In the genomic region with DNA sequence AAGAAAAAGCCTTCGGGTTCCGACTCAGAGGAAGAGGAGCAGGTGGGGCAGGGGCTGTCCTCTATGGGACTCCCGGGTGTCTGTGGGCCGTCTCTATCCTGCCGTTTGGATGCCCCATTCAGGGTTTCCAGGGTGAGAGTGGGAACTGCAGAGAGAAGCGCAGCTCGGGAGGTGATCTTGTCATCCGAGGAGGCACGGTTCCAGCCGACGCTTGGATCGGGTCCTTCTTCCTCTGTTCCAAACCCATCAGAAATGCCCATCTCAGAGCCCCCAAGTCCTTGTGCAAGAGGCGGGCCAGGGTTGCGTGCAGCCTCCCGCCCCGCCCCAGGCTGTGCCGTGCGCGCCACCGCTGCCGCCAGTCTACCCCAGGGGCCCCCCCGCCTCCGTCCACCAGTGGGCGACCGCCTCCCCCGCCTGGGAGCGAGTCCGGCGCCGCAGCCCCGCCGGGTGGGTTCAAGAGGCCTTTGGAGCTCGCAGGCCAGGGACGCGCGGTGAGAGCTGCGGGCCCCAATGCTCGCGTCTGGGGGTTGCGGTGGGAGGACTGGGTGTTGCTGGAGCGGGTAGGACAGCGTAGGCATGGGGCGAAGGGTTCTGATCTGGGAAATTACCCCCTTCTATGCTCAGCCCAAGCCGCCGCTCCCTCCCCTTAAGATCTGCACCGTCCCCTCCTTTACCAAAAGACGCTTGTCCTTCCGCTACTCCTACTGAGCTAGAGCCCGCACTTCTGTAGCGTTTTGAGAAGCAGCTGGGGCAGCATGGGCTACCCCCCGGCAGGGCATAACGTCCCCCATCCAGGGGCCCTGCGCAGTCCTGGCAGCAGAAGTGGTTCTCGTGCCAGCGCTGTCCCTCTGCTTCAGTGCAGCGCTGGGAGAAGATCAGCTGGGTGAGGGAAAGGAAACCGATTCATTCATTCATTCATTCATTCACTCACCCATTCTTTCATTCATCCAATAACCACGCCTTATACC, we compare ENCODE assay signal across 8 mouse cellular contexts. TPM values are rescaled to one million over a fixed set of nuclear protein-coding genes. Genes with fewer than 3 reads are reported as not detected.
A peak's percentile ranks its signal among the peaks of the same experiment; 100 is the strongest.
DNase-seq lines count a peak whose midpoint lies in the region; ATAC-seq and TF ChIP-seq lines count a peak whose summit lies in the region.

A gene (plus strand): TSS at position 423 of the 968 bp plus-strand sequence.

- H3K4me1 ChIP-seq in intestine, embryonic 15.5 days (replicated peaks), result peaks cover 18% of the 10 kb centered on the region
- peaks cover 12% of the 10 kb centered on the region for H3K4me1 ChIP-seq in limb, embryonic 11.5 days (ENCODE audit: control insufficient read depth, insufficient read depth, low read length)
- H3K4me1 ChIP-seq in midbrain, embryonic 11.5 days (ENCODE audit: control insufficient read depth, insufficient read depth, low read length), result peaks cover 18% of the 10 kb centered on the region
- peaks cover 6% of the 10 kb centered on the region for H3K4me1 ChIP-seq in small intestine, adult 2 months (ENCODE audit: control insufficient read depth, insufficient read depth, insufficient read length, low read length)

- peak within 1 kb of the TSS; percentile 88 for H3K4me2 ChIP-seq in intestine, embryonic 15.5 days (replicated peaks)
- H3K4me2 ChIP-seq in limb, embryonic 11.5 days (ENCODE audit: low read depth, severe bottlenecking), result peak within 1 kb of the TSS; percentile 95
- peak within 1 kb of the TSS; percentile 89 for H3K4me2 ChIP-seq in midbrain, embryonic 11.5 days

- 1% methylated on average over 58 of the region's 58 CpGs for WGBS in intestine, embryonic 15.5 days
- WGBS in limb, embryonic 11.5 days, result 2% methylated on average over 56 of the region's 58 CpGs
- 2% methylated on average over 55 of the region's 58 CpGs for WGBS in midbrain, embryonic 11.5 days
- WGBS in small intestine, adult 2 months, result 3% methylated on average over 58 of the region's 58 CpGs

- H3K4me3 ChIP-seq in intestine, embryonic 15.5 days (replicated peaks), result peak within 1 kb of the TSS; percentile 71
- H3K4me3 ChIP-seq in limb, embryonic 11.5 days (ENCODE audit: low read depth, low read length), result peak within 1 kb of the TSS; percentile 74
- peak within 1 kb of the TSS; percentile 60 for H3K4me3 ChIP-seq in midbrain, embryonic 11.5 days (ENCODE audit: low read depth, low read length)
- peak within 1 kb of the TSS; percentile 82 for H3K4me3 ChIP-seq in small intestine, adult 2 months (ENCODE audit: low read depth, low read length)

- no peaks in the 10 kb centered on the region; the same call in 1 of the 2 replicates for H3K27me3 ChIP-seq in intestine, embryonic 15.5 days (replicated peaks)
- no peaks in the 10 kb centered on the region for H3K27me3 ChIP-seq in limb, embryonic 11.5 days (ENCODE audit: control insufficient read depth, insufficient read depth, low read length)
- no peaks in the 10 kb centered on the region for H3K27me3 ChIP-seq in midbrain, embryonic 11.5 days (ENCODE audit: control insufficient read depth, insufficient read depth, low read length)
- no peaks in the 10 kb centered on the region for H3K27me3 ChIP-seq in small intestine, adult 2 months (ENCODE audit: control insufficient read depth, insufficient read depth, low read length)

- TF ChIP-seq POLR2A in small intestine, adult 2 months (IDR thresholded peaks at IDR 0.05; ENCODE audit: low read depth, low read length), result no peak

- H3K9me3 ChIP-seq in intestine, embryonic 15.5 days, result no peaks in the 10 kb centered on the region
- no peaks in the 10 kb centered on the region for H3K9me3 ChIP-seq in limb, embryonic 11.5 days (ENCODE audit: control insufficient read depth, low read length)
- H3K9me3 ChIP-seq in midbrain, embryonic 11.5 days (ENCODE audit: control insufficient read depth, low read length), result no peaks in the 10 kb centered on the region

- no peak for TF ChIP-seq CTCF in small intestine, adult 2 months (IDR thresholded peaks at IDR 0.05; ENCODE audit: extremely low read depth, insufficient read length, insufficient replicate concordance, low read depth, low read length)

- peak within 1 kb of the TSS; percentile 82 for H3K27ac ChIP-seq in intestine, embryonic 15.5 days
- 0 out of 2 replicates have a peak within 1 kb of the TSS, but pooled peaks have one; percentile 0 for H3K27ac ChIP-seq in limb, embryonic 11.5 days (replicated peaks; ENCODE audit: low read depth, low read length)
- peak within 1 kb of the TSS; percentile 52 for H3K27ac ChIP-seq in midbrain, embryonic 11.5 days (ENCODE audit: low read depth, low read length)
- no peak within 1 kb of the TSS for H3K27ac ChIP-seq in small intestine, adult 2 months (ENCODE audit: insufficient read depth, low read depth, low read length)

- DNase-seq in left cerebral cortex, adult 18-20 months (ENCODE audit: low spot score in 2 of 2), result peak; percentile 73 to 84
- no peak for DNase-seq in left cerebral cortex, adult 11 months (ENCODE audit: low spot score)
- DNase-seq in embryo, embryonic 11 days, result peak; percentile 87
- DNase-seq in gastrocnemius, postnatal 4 days (ENCODE audit: low spot score in 2 of 2), result peak; percentile 74 to 79
- DNase-seq in limb, embryonic 11.5 days (ENCODE audit: low spot score), result peak; percentile 80
- DNase-seq in midbrain, embryonic 11.5 days (ENCODE audit: low spot score, missing footprints), result peak; percentile 95

- peaks cover 17% of the 10 kb centered on the region for H3K36me3 ChIP-seq in intestine, embryonic 15.5 days
- 0 out of 2 replicates have a peak, but pooled peaks cover 4% of the 10 kb centered on the region for H3K36me3 ChIP-seq in limb, embryonic 11.5 days (ENCODE audit: control insufficient read depth, insufficient read depth, low read length)
- H3K36me3 ChIP-seq in midbrain, embryonic 11.5 days (ENCODE audit: control insufficient read depth, insufficient read depth, low read length), result peaks cover 2% of the 10 kb centered on the region; the same call in 1 of the 2 replicates
- H3K36me3 ChIP-seq in small intestine, adult 2 months (ENCODE audit: control insufficient read depth, insufficient read depth, low read length), result peaks cover 1% of the 10 kb centered on the region; the same call in 1 of the 2 replicates

- H3K9ac ChIP-seq in intestine, embryonic 15.5 days, result peak within 1 kb of the TSS; percentile 80
- peak within 1 kb of the TSS; percentile 81 for H3K9ac ChIP-seq in limb, embryonic 11.5 days (ENCODE audit: low read length)
- H3K9ac ChIP-seq in midbrain, embryonic 11.5 days (ENCODE audit: low read length), result peak within 1 kb of the TSS; percentile 75

- peak; percentile 72 for ATAC-seq in intestine, embryonic 15.5 days
- ATAC-seq in limb, embryonic 11.5 days (ENCODE audit: insufficient number of reproducible peaks, low FRiP score, low TSS enrichment, low read depth), result peak; percentile 28; the same call in 1 of the 2 replicates
- ATAC-seq in midbrain, embryonic 11.5 days (ENCODE audit: low FRiP score), result peak; percentile 69

RNA-seq across cellular contexts. Expression of the gene that starts here (rescaled TPM):
- total RNA-seq in left cerebral cortex, adult 18-20 months (2021), result 10 to 100 TPM; 32.2 to 37.0 TPM
- 1 to 10 TPM; 7.0 to 7.4 TPM for total RNA-seq in gastrocnemius, postnatal 4 days (2021)
- polyA plus RNA-seq in intestine, embryonic 15.5 days (2015; fragmentation: Nextera tagmentation; extraction: Ambion mirVana), result 4.8 and 5.5 TPM in 2 replicates
- polyA plus RNA-seq in limb, embryonic 11.5 days (2014; fragmentation: Nextera tagmentation; extraction: Ambion mirVana), result 3.9 and 4.2 TPM in 2 replicates
- polyA plus RNA-seq in midbrain, embryonic 11.5 days (2014; fragmentation: Nextera tagmentation; extraction: Ambion mirVana), result 7.0 and 9.3 TPM in 2 replicates
- 7.1 and 13.1 TPM in 2 replicates for polyA plus RNA-seq in small intestine, adult 2 months (2012; rRNA removed)
